Mouse (Mus musculus) brown adipose tissue, adult 24 weeks (tissue): Measurements from ENCODE around the gene Nup54. TPM values are rescaled to one million over a fixed set of nuclear protein-coding genes. Genes with fewer than 3 reads are reported as not detected.
A peak's percentile ranks its signal among the peaks of the same experiment; 100 is the strongest.

ENCODE experiments used
- H3K27ac ChIP-seq: fragments of 200-500 bp; replicated peaks from 2 replicates; pipeline ENCODE4 v1.5.1; 2012; ENCODE audit warnings: low read depth, mild to moderate bottlenecking, low read length
- H3K4me1 ChIP-seq: fragments of 200-500 bp; 2 replicates; pipeline ENCODE4 v1.6.1; 2012; ENCODE audit warnings: low read length, mixed read lengths; ENCODE audit not compliant: control insufficient read depth, insufficient read depth, insufficient read length
- H3K4me3 ChIP-seq: fragments of 200-500 bp; 2 replicates; pipeline ENCODE4 v1.5.1; 2012; ENCODE audit warnings: low read depth, mild to moderate bottlenecking, low read length, moderate library complexity; ENCODE audit not compliant: insufficient read depth
- polyA plus RNA-seq: library from polyadenylated mRNA; stranded (reverse); fragments of >200 nt; gene quantifications from 2 replicates; pipeline ENCODE4 v1.2.4, GENCODE M21; 2012; ENCODE audit not compliant: missing spikeins, insufficient read depth, insufficient read length

Gene Nup54
- polyA plus RNA-seq, 1 experiment, result 20.9 TPM

GRCm38 (mm10) chr5:92438540-92438939 is 3.5 kb upstream of the Nup54 start:
- H3K27ac ChIP-seq, result no peak overlapping the region
- no peaks in the 10 kb centered on the region for H3K4me1 ChIP-seq
- no peak overlapping the region for H3K4me3 ChIP-seq

- peak overlapping the region; percentile 54 for H3K27ac ChIP-seq
- no peaks in the 10 kb centered on the region; the same call in 1 of the 2 replicates for H3K4me1 ChIP-seq
- H3K4me3 ChIP-seq, result peak overlapping the region; percentile 71
These were observed 441 bp downstream of the Nup54 start for GRCm38 (mm10) chr5:92434571-92434985.

- no peak overlapping the region for H3K27ac ChIP-seq
- H3K4me3 ChIP-seq, result peak overlapping the region; percentile 71
- no peaks in the 10 kb centered on the region; the same call in 1 of the 2 replicates for H3K4me1 ChIP-seq
These were observed 949 bp downstream of the Nup54 start for GRCm38 (mm10) chr5:92434070-92434469.

- no peaks in the 10 kb centered on the region; the same call in 1 of the 2 replicates for H3K4me1 ChIP-seq
These were observed 3.4 kb downstream of the Nup54 start for GRCm38 (mm10) chr5:92431611-92432010.

GRCm38 (mm10) chr5:92430723-92431122 is 4.3 kb downstream of the Nup54 start:
- no peak overlapping the region; the same call in 1 of the 2 replicates for H3K27ac ChIP-seq
- no peaks in the 10 kb centered on the region; the same call in 1 of the 2 replicates for H3K4me1 ChIP-seq
- H3K4me3 ChIP-seq, result no peak overlapping the region

More at GRCm38 (mm10) chr5:92431611-92432010, 3.4 kb downstream of the Nup54 start:
- Histone ChIP-seq H3K4me3 (no peak overlapping the region), H3K27ac (no peak overlapping the region)

- Histone ChIP-seq H3K4me1 (no peaks in the 10 kb centered on the region), H3K4me3 (no peak overlapping the region), H3K27ac (no peak overlapping the region)
These were observed 10.9 kb downstream of the Nup54 start for GRCm38 (mm10) chr5:92424126-92424525.

GRCm38 (mm10) chr5:92413982-92414375 is 21.0 kb downstream of the Nup54 start:
- no peaks in the 10 kb centered on the region; the same call in 1 of the 2 replicates for H3K4me1 ChIP-seq

GRCm38 (mm10) chr5:92413271-92413981 is 21.6 kb downstream of the Nup54 start:
- no peak overlapping the region for H3K27ac ChIP-seq

More at GRCm38 (mm10) chr5:92413982-92414375, 21.0 kb downstream of the Nup54 start:
- H3K4me3 ChIP-seq, result no peak overlapping the region
- H3K27ac ChIP-seq, result no peak overlapping the region

GRCm38 (mm10) chr5:92411461-92412140 is 23.4 kb downstream of the Nup54 start:
- Histone ChIP-seq H3K4me1 (no peaks in the 10 kb centered on the region; the same call in 1 of the 2 replicates), H3K4me3 (no peak overlapping the region), H3K27ac (no peak overlapping the region)

More at GRCm38 (mm10) chr5:92413271-92413981, 21.6 kb downstream of the Nup54 start:
- H3K4me1 ChIP-seq, result no peaks in the 10 kb centered on the region; the same call in 1 of the 2 replicates
- no peak overlapping the region for H3K4me3 ChIP-seq

- Histone ChIP-seq H3K4me1 (no peaks in the 10 kb centered on the region; the same call in 1 of the 2 replicates), H3K27ac (no peak overlapping the region), H3K4me3 (no peak overlapping the region)
These were observed 24.5 kb downstream of the Nup54 start for GRCm38 (mm10) chr5:92410486-92410885.

GRCm38 (mm10) chr5:92409361-92410155 is 25.5 kb downstream of the Nup54 start:
- H3K27ac ChIP-seq, result no peak overlapping the region
- H3K4me1 ChIP-seq, result no peaks in the 10 kb centered on the region; the same call in 1 of the 2 replicates
- H3K4me3 ChIP-seq, result no peak overlapping the region

GRCm38 (mm10) chr5:92404400-92404678 is 30.7 kb downstream of the Nup54 start:
- H3K27ac ChIP-seq, result no peak overlapping the region
- H3K4me1 ChIP-seq, result no peaks in the 10 kb centered on the region
- no peak overlapping the region for H3K4me3 ChIP-seq

- Histone ChIP-seq H3K27ac (no peak overlapping the region), H3K4me1 (no peaks in the 10 kb centered on the region), H3K4me3 (no peak overlapping the region)
These were observed 31.2 kb downstream of the Nup54 start for GRCm38 (mm10) chr5:92403562-92404399.

GRCm38 (mm10) chr5:92402816-92403215 is 32.2 kb downstream of the Nup54 start:
- no peak overlapping the region for H3K4me3 ChIP-seq
- no peak overlapping the region for H3K27ac ChIP-seq
- H3K4me1 ChIP-seq, result no peaks in the 10 kb centered on the region
